Mouse (Mus musculus) liver, postnatal 0 days (tissue): Measurements from ENCODE around the gene Slc25a38. TPM values are rescaled to one million over a fixed set of nuclear protein-coding genes. Genes with fewer than 3 reads are reported as not detected.

ENCODE experiments used
- ATAC-seq: fragments of 200-750 bp; cut with Nextera tagmentation; 2 replicates; pipeline ENCODE4 v1.8.0; 2017; ENCODE audit warnings: mild to moderate bottlenecking, moderate library complexity
- DNase-seq: peaks from one replicate; pipeline ENCODE4 v3.0.0-alpha.2; 2016
- H3K27ac ChIP-seq: fragments of 300-500 bp; sonication (generic); 2 replicates; pipeline ENCODE4 v1.5.1; 2014; ENCODE audit warnings: antibody characterized with exemption, moderate library complexity, mild to moderate bottlenecking, low read depth
- H3K27me3 ChIP-seq: fragments of 300-500 bp; sonication (generic); 2 replicates; pipeline ENCODE4 v1.6.1; 2014; ENCODE audit warnings: low read length, control low read depth, mixed read lengths; ENCODE audit not compliant: insufficient read depth
- H3K36me3 ChIP-seq: fragments of 300-500 bp; sonication (generic); replicated peaks from 2 replicates; pipeline ENCODE4 v1.6.1; 2014; ENCODE audit warnings: mild to moderate bottlenecking, control low read depth, low read length, moderate library complexity, mixed read lengths; ENCODE audit not compliant: insufficient read depth
- H3K4me1 ChIP-seq: fragments of 300-500 bp; sonication (generic); 2 replicates; pipeline ENCODE4 v1.6.1; 2014; ENCODE audit warnings: antibody characterized with exemption, mild to moderate bottlenecking, control low read depth; ENCODE audit not compliant: insufficient read depth
- H3K4me2 ChIP-seq: fragments of 300-500 bp; sonication (generic); 2 replicates; pipeline ENCODE4 v1.6.1; 2014; ENCODE audit warnings: low read depth, mild to moderate bottlenecking, low read length, moderate library complexity, mixed read lengths
- H3K4me3 ChIP-seq: fragments of 300-500 bp; sonication (generic); 2 replicates; pipeline ENCODE4 v1.5.1; 2014; ENCODE audit warnings: low read depth, low read length
- H3K9ac ChIP-seq: fragments of 300-500 bp; sonication (generic); replicated peaks from 2 replicates; pipeline ENCODE4 v1.6.1; 2014; ENCODE audit warnings: mild to moderate bottlenecking, moderate library complexity
- H3K9me3 ChIP-seq: fragments of 300-500 bp; sonication (generic); 2 replicates; pipeline ENCODE4 v1.6.1; 2016; ENCODE audit warnings: mild to moderate bottlenecking, control low read depth, low read length, mixed read lengths
- CTCF ChIP-seq: sonication (generic); IDR thresholded peaks from 2 replicates; pipeline ENCODE4 v1.5.1; 2016; ENCODE audit warnings: antibody characterized with exemption, low read depth
- EP300 ChIP-seq: IDR thresholded peaks from 2 replicates; pipeline ENCODE4 v1.6.1; 2016; ENCODE audit warnings: antibody characterized with exemption, low read depth, mild to moderate bottlenecking
- WGBS: fragments of 180-500 bp; shearing (Covaris S2); extraction: QIAGEN DNeasy Blood & Tissue Kit; methylation state at CpG from one replicate; pipeline ENCODE4 v1.1.7; 2014; ENCODE audit not compliant: insufficient replicate concordance; 5-methylcytosine and 5-hydroxymethylcytosine counted together
- polyA plus RNA-seq: library from polyadenylated mRNA; unstranded; fragments of >200 nt; fragmentation: Nextera tagmentation; extraction: Ambion mirVana; gene quantifications from 2 replicates; pipeline ENCODE4 v1.2.1, GENCODE M21; 2015

Slc25a38 gene
- polyA plus RNA-seq, 1 experiment from 2014 or later: 48.9 TPM

- ATAC-seq: no peak
- TF ChIP-seq CTCF: no peak
- no peak for TF ChIP-seq EP300
- H3K9ac ChIP-seq: peak overlapping the region; percentile 92
These were observed 1.2 kb downstream of the Slc25a38 start for GRCm38 (mm10) chr9:120111156-120111945.

GRCm38 (mm10) chr9:120112472-120112871 lies 2.3 kb downstream of the Slc25a38 start:
- ATAC-seq (no peak), DNase-seq (peak; percentile 24)
- Histone ChIP-seq H3K9ac (peak overlapping the region; percentile 2; the same call in 1 of the 2 replicates), H3K9me3 (no peaks in the 10 kb centered on the region), H3K4me1 (peaks cover 33% of the 10 kb centered on the region), H3K4me3 (no peak overlapping the region), H3K36me3 (peaks cover 11% of the 10 kb centered on the region), H3K4me2 (peak overlapping the region; percentile 51), H3K27me3 (no peaks in the 10 kb centered on the region), H3K27ac (peak overlapping the region; percentile 100)
- peak; percentile 92 for TF ChIP-seq EP300
- TF ChIP-seq CTCF: no peak
- 66% methylated on average over 6 of the region's 6 CpGs for WGBS

More at GRCm38 (mm10) chr9:120111156-120111945, 1.2 kb downstream of the Slc25a38 start:
- no peaks in the 10 kb centered on the region for H3K27me3 ChIP-seq
- peaks cover 30% of the 10 kb centered on the region for H3K4me1 ChIP-seq
- H3K36me3 ChIP-seq: no peaks in the 10 kb centered on the region
- 67% methylated on average over 15 of the region's 15 CpGs for WGBS
- peak overlapping the region; percentile 100 for H3K27ac ChIP-seq
- H3K9me3 ChIP-seq: no peaks in the 10 kb centered on the region
- peak overlapping the region; percentile 87 for H3K4me2 ChIP-seq
- H3K4me3 ChIP-seq: peak overlapping the region; percentile 90
- DNase-seq: no peak

- Histone ChIP-seq H3K4me2 (peak overlapping the region; percentile 51), H3K4me3 (no peak overlapping the region), H3K36me3 (peaks cover 21% of the 10 kb centered on the region), H3K9me3 (no peaks in the 10 kb centered on the region), H3K27me3 (no peaks in the 10 kb centered on the region), H3K9ac (no peak overlapping the region), H3K4me1 (peaks cover 43% of the 10 kb centered on the region), H3K27ac (peak overlapping the region; percentile 100; the same call in 1 of the 2 replicates)
- ATAC-seq (no peak), DNase-seq (no peak)
- 86% methylated on average over 6 of the region's 7 CpGs for WGBS
- TF ChIP-seq EP300: no peak
- no peak for TF ChIP-seq CTCF
These were observed 3.3 kb downstream of the Slc25a38 start for GRCm38 (mm10) chr9:120113456-120113855.

GRCm38 (mm10) chr9:120114051-120114788 lies 4.0 kb downstream of the Slc25a38 start:
- DNase-seq: peak; percentile 20
- 76% methylated on average over 17 of the region's 17 CpGs for WGBS
- Histone ChIP-seq H3K36me3 (peaks cover 25% of the 10 kb centered on the region), H3K9ac (peak overlapping the region; percentile 78), H3K9me3 (no peaks in the 10 kb centered on the region), H3K4me3 (peak overlapping the region; percentile 45), H3K27me3 (no peaks in the 10 kb centered on the region), H3K4me2 (peak overlapping the region; percentile 63), H3K4me1 (peaks cover 43% of the 10 kb centered on the region), H3K27ac (peak overlapping the region; percentile 89)
- no peak for TF ChIP-seq CTCF
- no peak for TF ChIP-seq EP300
- ATAC-seq: no peak

GRCm38 (mm10) chr9:120114789-120115151 lies 4.6 kb downstream of the Slc25a38 start:
- H3K4me2 ChIP-seq: peak overlapping the region; percentile 63
- ATAC-seq: peak; percentile 5
- DNase-seq: peak; percentile 43

GRCm38 (mm10) chr9:120115580-120115979 lies 5.4 kb downstream of the Slc25a38 start:
- no peaks in the 10 kb centered on the region for H3K9me3 ChIP-seq
- H3K36me3 ChIP-seq: peaks cover 38% of the 10 kb centered on the region
- peak; percentile 75 for DNase-seq
- TF ChIP-seq CTCF (peak; percentile 52), EP300 (peak; percentile 93)
- peak overlapping the region; percentile 63 for H3K4me2 ChIP-seq
- H3K9ac ChIP-seq: peak overlapping the region; percentile 78
- peak; percentile 83 for ATAC-seq
- peak overlapping the region; percentile 89 for H3K27ac ChIP-seq
- H3K4me3 ChIP-seq: peak overlapping the region; percentile 45
- no peaks in the 10 kb centered on the region for H3K27me3 ChIP-seq
- H3K4me1 ChIP-seq: peaks cover 43% of the 10 kb centered on the region
- WGBS: 55% methylated on average over 5 of the region's 5 CpGs

More at GRCm38 (mm10) chr9:120114789-120115151, 4.6 kb downstream of the Slc25a38 start:
- Histone ChIP-seq H3K27ac (peak overlapping the region; percentile 89), H3K9ac (peak overlapping the region; percentile 78), H3K4me1 (peaks cover 43% of the 10 kb centered on the region), H3K27me3 (no peaks in the 10 kb centered on the region), H3K36me3 (peaks cover 30% of the 10 kb centered on the region), H3K9me3 (no peaks in the 10 kb centered on the region), H3K4me3 (peak overlapping the region; percentile 45)
- TF ChIP-seq EP300: 0 out of 2 replicates have a peak, but pooled peaks have one; percentile 22
- TF ChIP-seq CTCF: no peak
- 81% methylated on average over 2 of the region's 2 CpGs for WGBS
